ENCODE assay signal across 14 mouse cellular contexts in the genomic region with DNA sequence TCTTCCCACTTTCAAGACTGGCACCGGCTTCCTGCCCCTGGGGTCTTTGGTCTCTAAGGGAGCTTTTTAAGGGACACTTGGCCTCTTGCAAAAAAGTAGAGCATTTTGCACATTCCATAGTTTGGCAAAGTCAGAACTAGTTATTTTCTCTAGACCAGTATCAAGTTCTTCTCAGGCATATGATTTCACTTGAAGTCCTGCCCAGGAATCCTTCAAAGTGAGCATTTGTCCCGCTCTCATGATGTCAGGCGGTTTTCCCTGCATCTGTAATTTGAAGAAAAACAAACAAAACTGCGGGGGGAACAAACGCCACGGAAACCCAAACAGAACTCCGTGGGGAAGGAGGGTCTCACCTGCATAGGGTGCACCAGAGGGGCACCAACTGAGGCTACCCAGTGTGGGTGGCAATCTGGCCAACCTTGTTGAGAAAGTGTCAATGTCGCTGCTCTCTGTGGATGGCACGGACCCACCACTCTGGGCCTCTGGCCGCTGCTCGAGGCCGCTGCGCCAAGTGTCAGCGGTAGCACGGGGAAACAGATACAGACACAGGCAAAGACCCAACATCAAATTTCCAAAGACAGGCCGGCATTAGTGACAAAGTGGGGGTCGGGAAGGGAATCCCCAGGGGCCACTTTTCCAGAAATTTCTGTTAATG. TPM values are rescaled to one million over a fixed set of nuclear protein-coding genes. Genes with fewer than 3 reads are reported as not detected.
DNase-seq lines count a peak whose midpoint lies in the region; ATAC-seq lines count a peak whose summit lies in the region.
"Had no signal": no experiment of that assay in that cellular context is flagged by ENCODE, and none has a peak within 500 bp of the region (broad histone marks: within the 10 kb centered on the region; RNA-seq: fewer than 3 reads in every experiment).

No protein-coding gene starts in this region.

- no peaks in the 10 kb centered on the region for H3K9me3 ChIP-seq in forebrain, embryonic 10.5 days
- H3K9me3 ChIP-seq in forebrain, embryonic 15.5 days: no peaks in the 10 kb centered on the region
- H3K9me3 ChIP-seq in intestine, embryonic 14.5 days (ENCODE audit: control insufficient read depth, low read length): no peaks in the 10 kb centered on the region
- no peaks in the 10 kb centered on the region for H3K9me3 ChIP-seq in intestine, embryonic 16.5 days (ENCODE audit: control insufficient read depth, low read length)
- no peaks in the 10 kb centered on the region for H3K9me3 ChIP-seq in embryonic facial prominence, embryonic 11.5 days (replicated peaks; ENCODE audit: control insufficient read depth, low read length)
- H3K9me3 ChIP-seq in limb, embryonic 12.5 days: no peaks in the 10 kb centered on the region

- H3K4me1 ChIP-seq in forebrain, embryonic 10.5 days: peaks cover 46% of the 10 kb centered on the region
- H3K4me1 ChIP-seq in forebrain, embryonic 15.5 days: peaks cover 23% of the 10 kb centered on the region
- no peaks in the 10 kb centered on the region; the same call in 1 of the 2 replicates for H3K4me1 ChIP-seq in intestine, embryonic 14.5 days (replicated peaks; ENCODE audit: control insufficient read depth, insufficient read depth, low read length)
- peaks cover 13% of the 10 kb centered on the region for H3K4me1 ChIP-seq in intestine, embryonic 16.5 days (ENCODE audit: control insufficient read depth, insufficient read depth, low read length)
- peaks cover 3% of the 10 kb centered on the region; the same call in 1 of the 2 replicates for H3K4me1 ChIP-seq in embryonic facial prominence, embryonic 11.5 days (ENCODE audit: control insufficient read depth, insufficient read depth, low read length)
- peaks cover 53% of the 10 kb centered on the region for H3K4me1 ChIP-seq in limb, embryonic 12.5 days (replicated peaks)

- no peak overlapping the region for H3K9ac ChIP-seq in forebrain, embryonic 15.5 days (replicated peaks)
- H3K9ac ChIP-seq in intestine, embryonic 14.5 days (ENCODE audit: low read length): no peak overlapping the region
- no peak overlapping the region for H3K9ac ChIP-seq in intestine, embryonic 16.5 days (ENCODE audit: low read depth, low read length)
- peak overlapping the region; percentile 79 for H3K9ac ChIP-seq in embryonic facial prominence, embryonic 11.5 days (replicated peaks; ENCODE audit: low read length)
- H3K9ac ChIP-seq in limb, embryonic 12.5 days (replicated peaks): peak overlapping the region; percentile 72
- H3K9ac ChIP-seq: lung, embryonic 14.5 days had no signal

- H3K27ac ChIP-seq in forebrain, embryonic 10.5 days: peak overlapping the region; percentile 41; the same call in 1 of the 2 replicates
- no peak overlapping the region for H3K27ac ChIP-seq in forebrain, embryonic 15.5 days (replicated peaks)
- no peak overlapping the region for H3K27ac ChIP-seq in intestine, embryonic 14.5 days (ENCODE audit: low read depth)
- no peak overlapping the region for H3K27ac ChIP-seq in intestine, embryonic 16.5 days (ENCODE audit: low read length)
- peak overlapping the region; percentile 90 for H3K27ac ChIP-seq in embryonic facial prominence, embryonic 11.5 days (replicated peaks; ENCODE audit: low read depth, low read length)
- H3K27ac ChIP-seq in limb, embryonic 12.5 days: peak overlapping the region; percentile 91
- H3K27ac ChIP-seq: kidney, postnatal 0 days; left cerebral cortex, adult 2 months had no signal

- no peak for ATAC-seq in forebrain, embryonic 15.5 days (replicated peaks)
- ATAC-seq in intestine, embryonic 14.5 days (replicated peaks; ENCODE audit: low FRiP score, low TSS enrichment, low read depth): no peak
- no peak for ATAC-seq in intestine, embryonic 16.5 days
- no peak for ATAC-seq in embryonic facial prominence, embryonic 11.5 days (replicated peaks; ENCODE audit: insufficient number of reproducible peaks, low FRiP score, low TSS enrichment, low read depth)
- ATAC-seq in limb, embryonic 12.5 days (ENCODE audit: insufficient number of reproducible peaks, insufficient read depth, low FRiP score, low TSS enrichment, low read depth): no peak

- DNase-seq in forebrain, embryonic 10.5 days (ENCODE audit: extremely low spot score, low spot score): peak; percentile 50
- peak; percentile 60 for DNase-seq in intestine, embryonic 14.5 days (ENCODE audit: low spot score)
- peak; percentile 43 for DNase-seq in embryonic facial prominence, embryonic 11.5 days (ENCODE audit: low spot score)
- no peak for DNase-seq in thymus, postnatal 0 days (ENCODE audit: low spot score)
- DNase-seq in layer of hippocampus, postnatal 14 days (ENCODE audit: low spot score in 2 of 2): no peak
- DNase-seq: heart, postnatal 14 days; lung, embryonic 14.5 days had no signal

- H3K36me3 ChIP-seq in forebrain, embryonic 10.5 days (replicated peaks): no peaks in the 10 kb centered on the region
- no peaks in the 10 kb centered on the region for H3K36me3 ChIP-seq in forebrain, embryonic 15.5 days
- no peaks in the 10 kb centered on the region for H3K36me3 ChIP-seq in intestine, embryonic 14.5 days (ENCODE audit: control insufficient read depth, insufficient read depth, low read length)
- H3K36me3 ChIP-seq in intestine, embryonic 16.5 days (ENCODE audit: control insufficient read depth, insufficient read depth, low read length): no peaks in the 10 kb centered on the region
- H3K36me3 ChIP-seq in embryonic facial prominence, embryonic 11.5 days (replicated peaks; ENCODE audit: control insufficient read depth, insufficient read depth, low read depth, low read length): no peaks in the 10 kb centered on the region
- H3K36me3 ChIP-seq in limb, embryonic 12.5 days: no peaks in the 10 kb centered on the region
- H3K36me3 ChIP-seq: G1E had no signal

- no peak overlapping the region for H3K4me2 ChIP-seq in forebrain, embryonic 15.5 days (replicated peaks)
- no peak overlapping the region for H3K4me2 ChIP-seq in intestine, embryonic 14.5 days (ENCODE audit: low read length)
- H3K4me2 ChIP-seq in intestine, embryonic 16.5 days (ENCODE audit: low read depth, low read length): no peak overlapping the region
- peak overlapping the region; percentile 61 for H3K4me2 ChIP-seq in embryonic facial prominence, embryonic 11.5 days (ENCODE audit: low read depth, low read length)
- peak overlapping the region; percentile 73 for H3K4me2 ChIP-seq in limb, embryonic 12.5 days
- H3K4me2 ChIP-seq: lung, embryonic 14.5 days had no signal

- WGBS in forebrain, embryonic 10.5 days: 1% methylated on average over 17 of the region's 17 CpGs
- 2% methylated on average over 17 of the region's 17 CpGs for WGBS in forebrain, embryonic 15.5 days
- WGBS in intestine, embryonic 14.5 days: 19% methylated on average over 17 of the region's 17 CpGs
- 22% methylated on average over 17 of the region's 17 CpGs for WGBS in intestine, embryonic 16.5 days
- WGBS in embryonic facial prominence, embryonic 11.5 days: 1% methylated on average over 17 of the region's 17 CpGs
- 4% methylated on average over 17 of the region's 17 CpGs for WGBS in limb, embryonic 12.5 days

- peak overlapping the region; percentile 67 for H3K4me3 ChIP-seq in forebrain, embryonic 10.5 days
- no peak overlapping the region for H3K4me3 ChIP-seq in forebrain, embryonic 15.5 days
- H3K4me3 ChIP-seq in intestine, embryonic 14.5 days (ENCODE audit: low read depth, low read length): no peak overlapping the region
- no peak overlapping the region for H3K4me3 ChIP-seq in intestine, embryonic 16.5 days (ENCODE audit: low read length)
- H3K4me3 ChIP-seq in embryonic facial prominence, embryonic 11.5 days (ENCODE audit: low read depth, low read length): peak overlapping the region; percentile 40
- peak overlapping the region; percentile 42 for H3K4me3 ChIP-seq in limb, embryonic 12.5 days (replicated peaks)
- H3K4me3 ChIP-seq: left cerebral cortex, adult 2 months had no signal

- H3K27me3 ChIP-seq in forebrain, embryonic 10.5 days (ENCODE audit: poor library complexity, severe bottlenecking): peaks cover 100% of the 10 kb centered on the region
- peaks cover 83% of the 10 kb centered on the region for H3K27me3 ChIP-seq in forebrain, embryonic 15.5 days
- H3K27me3 ChIP-seq in intestine, embryonic 14.5 days (replicated peaks; ENCODE audit: control insufficient read depth, insufficient read depth, low read length): peaks cover 93% of the 10 kb centered on the region
- peaks cover 59% of the 10 kb centered on the region for H3K27me3 ChIP-seq in intestine, embryonic 16.5 days (replicated peaks; ENCODE audit: control insufficient read depth, insufficient read depth, low read length)
- peaks cover 3% of the 10 kb centered on the region; the same call in 1 of the 2 replicates for H3K27me3 ChIP-seq in embryonic facial prominence, embryonic 11.5 days (ENCODE audit: control insufficient read depth, insufficient read depth, low read length)
- peaks cover 7% of the 10 kb centered on the region; the same call in 1 of the 2 replicates for H3K27me3 ChIP-seq in limb, embryonic 12.5 days

RNA-seq across cellular contexts. Expression of gene Twist1, which starts 4.8 kb away (rescaled TPM):
- polyA plus RNA-seq in forebrain, embryonic 10.5 days (2016; fragmentation: Nextera tagmentation; extraction: Ambion mirVana): 9.1 and 12.1 TPM in 2 replicates
- 0.63 and 0.74 TPM in 2 replicates for polyA plus RNA-seq in forebrain, embryonic 15.5 days (2015; fragmentation: Nextera tagmentation; extraction: Ambion mirVana)
- 3.6 and 3.7 TPM in 2 replicates for polyA plus RNA-seq in intestine, embryonic 14.5 days (2014; fragmentation: Nextera tagmentation; extraction: Ambion mirVana)
- 0.49 and 0.59 TPM in 2 replicates for polyA plus RNA-seq in intestine, embryonic 16.5 days (2015; fragmentation: Nextera tagmentation; extraction: Ambion mirVana)
- polyA plus RNA-seq in embryonic facial prominence, embryonic 11.5 days (2014; fragmentation: Nextera tagmentation; extraction: Ambion mirVana): 78.8 and 92.7 TPM in 2 replicates
- 64.0 and 64.8 TPM in 2 replicates for polyA plus RNA-seq in limb, embryonic 12.5 days (2016; fragmentation: Nextera tagmentation; extraction: Ambion mirVana)
- 0.40 and 0.64 TPM in 2 replicates for polyA plus RNA-seq in thymus, postnatal 0 days (2015; fragmentation: Nextera tagmentation; extraction: Ambion mirVana)
- 1 to 10 TPM; 1.6 to 1.9 TPM for total RNA-seq in layer of hippocampus, postnatal 14 days (2021)
- total RNA-seq: G1E had no signal
- polyA plus RNA-seq: G1E had no signal

RNA-seq across cellular contexts. Expression of gene Ferd3l, which starts 34.0 kb away (rescaled TPM):
- polyA plus RNA-seq in forebrain, embryonic 10.5 days (2016; fragmentation: Nextera tagmentation; extraction: Ambion mirVana): 0.30 and 0.55 TPM in 2 replicates
- polyA plus RNA-seq in forebrain, embryonic 15.5 days (2015; fragmentation: Nextera tagmentation; extraction: Ambion mirVana): not detected in 2 replicates
- polyA plus RNA-seq in intestine, embryonic 14.5 days (2014; fragmentation: Nextera tagmentation; extraction: Ambion mirVana): not detected in 2 replicates
- not detected in 2 replicates for polyA plus RNA-seq in intestine, embryonic 16.5 days (2015; fragmentation: Nextera tagmentation; extraction: Ambion mirVana)
- not detected in 2 replicates for polyA plus RNA-seq in embryonic facial prominence, embryonic 11.5 days (2014; fragmentation: Nextera tagmentation; extraction: Ambion mirVana)
- polyA plus RNA-seq in limb, embryonic 12.5 days (2016; fragmentation: Nextera tagmentation; extraction: Ambion mirVana): not detected in 2 replicates
- not detected in 2 replicates for polyA plus RNA-seq in thymus, postnatal 0 days (2015; fragmentation: Nextera tagmentation; extraction: Ambion mirVana)
- under 1 TPM in 1 of 2 experiments, not detected in 1; 0.39 TPM for total RNA-seq in layer of hippocampus, postnatal 14 days (2021)
- total RNA-seq: heart, postnatal 14 days; left cerebral cortex, adult 2 months had no signal
- polyA plus RNA-seq: G1E; kidney, postnatal 0 days; lung, embryonic 14.5 days; urinary bladder, adult 2 months had no signal

Comparison
In these comparisons a context has a peak if more than half of its experiments do, and no peak if none do; other contexts are left out.
1. H3K27ac ChIP-seq: peak in forebrain, embryonic 10.5 days (single experiment), embryonic facial prominence, embryonic 11.5 days (single experiment) and limb, embryonic 12.5 days (single experiment); none in forebrain, embryonic 15.5 days (single experiment), intestine, embryonic 14.5 days (single experiment) and intestine, embryonic 16.5 days (single experiment).
2. H3K4me3 ChIP-seq: peak in forebrain, embryonic 10.5 days (single experiment), embryonic facial prominence, embryonic 11.5 days (single experiment) and limb, embryonic 12.5 days (single experiment); none in forebrain, embryonic 15.5 days (single experiment), intestine, embryonic 14.5 days (single experiment) and intestine, embryonic 16.5 days (single experiment).
3. DNase-seq: peak in forebrain, embryonic 10.5 days (single experiment), intestine, embryonic 14.5 days (single experiment) and embryonic facial prominence, embryonic 11.5 days (single experiment); none in thymus, postnatal 0 days (single experiment) and layer of hippocampus, postnatal 14 days (0 of 2).
4. H3K4me2 ChIP-seq: peak in embryonic facial prominence, embryonic 11.5 days (single experiment) and limb, embryonic 12.5 days (single experiment); none in forebrain, embryonic 15.5 days (single experiment), intestine, embryonic 14.5 days (single experiment) and intestine, embryonic 16.5 days (single experiment).
5. H3K9ac ChIP-seq: peak in embryonic facial prominence, embryonic 11.5 days (single experiment) and limb, embryonic 12.5 days (single experiment); none in forebrain, embryonic 15.5 days (single experiment), intestine, embryonic 14.5 days (single experiment) and intestine, embryonic 16.5 days (single experiment).